ENCODE assay signal across 23 mouse cellular contexts in the genomic region with DNA sequence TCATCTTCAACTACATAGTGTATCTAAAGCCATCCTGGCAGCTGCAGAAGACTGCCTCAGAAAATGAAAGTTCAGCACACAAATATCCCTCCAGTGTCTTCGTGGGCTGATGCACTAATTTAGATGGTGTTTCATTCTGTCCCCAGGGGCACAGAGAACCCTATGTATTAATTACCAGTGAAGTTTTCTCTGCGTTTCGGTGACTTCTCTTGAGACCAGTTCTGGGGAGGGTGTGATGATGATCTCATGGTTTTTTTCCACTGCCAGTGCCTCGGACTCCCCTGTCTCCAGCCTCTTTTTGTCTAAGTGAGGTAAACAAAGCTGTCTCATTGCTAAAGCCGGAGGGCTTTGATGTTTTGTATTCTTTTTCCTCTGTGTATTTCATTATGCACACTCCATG. TPM values are rescaled to one million over a fixed set of nuclear protein-coding genes. Genes with fewer than 3 reads are reported as not detected.
DNase-seq lines count a peak whose midpoint lies in the region; ATAC-seq lines count a peak whose summit lies in the region.
"Had no signal": no experiment of that assay in that cellular context is flagged by ENCODE, and none has a peak within 500 bp of the region (broad histone marks: within the 10 kb centered on the region; RNA-seq: fewer than 3 reads in every experiment).

No protein-coding gene starts in this region.

- DNase-seq in adrenal gland, adult 2 months, result peak; percentile 38
- DNase-seq in adrenal gland, postnatal 10 days, result no peak
- peak; percentile 8 for DNase-seq in forebrain, embryonic 14.5 days (ENCODE audit: low spot score)
- DNase-seq in forebrain, embryonic 10.5 days (ENCODE audit: extremely low spot score, low spot score), result no peak
- no peak for DNase-seq in urinary bladder, postnatal 10 days (ENCODE audit: low spot score)
- DNase-seq in adipocyte (ENCODE audit: low spot score), result no peak
- DNase-seq: adrenal gland, adult 8-10 months; cerebellum, adult 18-20 months; cerebellum, adult 9-11 months; cerebellum, postnatal 36 days; forebrain, postnatal 0 days; heart, adult 18-20 months; heart, postnatal 10 days; heart, postnatal 4 days; kidney, adult 8-10 months had no signal

- no peaks in the 10 kb centered on the region for H3K27me3 ChIP-seq in forebrain, embryonic 14.5 days (replicated peaks; ENCODE audit: control insufficient read depth, insufficient read depth, low read length)
- H3K27me3 ChIP-seq in forebrain, embryonic 10.5 days (ENCODE audit: poor library complexity, severe bottlenecking), result no peaks in the 10 kb centered on the region
- H3K27me3 ChIP-seq in megakaryocyte, embryonic 14.5 days (replicated peaks), result no peaks in the 10 kb centered on the region
- H3K27me3 ChIP-seq: forebrain, embryonic 12.5 days; hindbrain, embryonic 12.5 days had no signal

- WGBS in forebrain, embryonic 14.5 days, result 45% methylated on average over 5 of the region's 5 CpGs
- 82% methylated on average over 5 of the region's 5 CpGs for WGBS in forebrain, embryonic 10.5 days

- no peak for ATAC-seq in forebrain, embryonic 14.5 days
- ATAC-seq in megakaryocyte, adult 5-6 weeks (ENCODE audit: poor library complexity, severe bottlenecking), result no peak
- ATAC-seq: forebrain, postnatal 0 days; hindbrain, embryonic 16.5 days; inflammation-experienced regulatory T-cells, adult 6 months; intestine, postnatal 0 days had no signal

- H3K9me3 ChIP-seq in forebrain, embryonic 14.5 days (replicated peaks; ENCODE audit: control insufficient read depth, low read length), result 0 out of 2 replicates have a peak, but pooled peaks cover 5% of the 10 kb centered on the region
- H3K9me3 ChIP-seq in forebrain, embryonic 10.5 days, result peaks cover 3% of the 10 kb centered on the region
- H3K9me3 ChIP-seq in megakaryocyte, embryonic 14.5 days, result peaks cover 5% of the 10 kb centered on the region
- H3K9me3 ChIP-seq: heart, embryonic 10.5 days had no signal

- no peak overlapping the region for H3K27ac ChIP-seq in forebrain, embryonic 14.5 days (ENCODE audit: low read depth, low read length)
- no peak overlapping the region for H3K27ac ChIP-seq in forebrain, embryonic 10.5 days
- H3K27ac ChIP-seq: forebrain, embryonic 12.5 days; heart, embryonic 10.5 days; hindbrain, embryonic 12.5 days had no signal

- no peaks in the 10 kb centered on the region for H3K4me1 ChIP-seq in forebrain, embryonic 14.5 days (ENCODE audit: control insufficient read depth, insufficient read depth, low read length)
- no peaks in the 10 kb centered on the region for H3K4me1 ChIP-seq in forebrain, embryonic 10.5 days
- peaks cover 59% of the 10 kb centered on the region for H3K4me1 ChIP-seq in megakaryocyte, embryonic 14.5 days
- H3K4me1 ChIP-seq: forebrain, embryonic 12.5 days; hindbrain, embryonic 12.5 days had no signal

- H3K4me3 ChIP-seq in forebrain, embryonic 14.5 days (ENCODE audit: low read depth, low read length), result no peak overlapping the region
- no peak overlapping the region for H3K4me3 ChIP-seq in forebrain, embryonic 10.5 days
- peak overlapping the region; percentile 1 for H3K4me3 ChIP-seq in megakaryocyte, embryonic 14.5 days (replicated peaks)
- H3K4me3 ChIP-seq: forebrain, embryonic 12.5 days; heart, embryonic 10.5 days; hindbrain, embryonic 12.5 days had no signal

- no peak overlapping the region for H3K4me2 ChIP-seq in forebrain, embryonic 14.5 days (ENCODE audit: low read length)
- H3K4me2 ChIP-seq: forebrain, embryonic 12.5 days; hindbrain, embryonic 12.5 days had no signal

- no peak overlapping the region for H3K9ac ChIP-seq in forebrain, embryonic 14.5 days (ENCODE audit: low read length)
- H3K9ac ChIP-seq: forebrain, embryonic 12.5 days; forebrain, postnatal 0 days; hindbrain, embryonic 12.5 days had no signal

- H3K36me3 ChIP-seq in forebrain, embryonic 14.5 days (ENCODE audit: control insufficient read depth, insufficient read depth, low read length), result peaks cover 5% of the 10 kb centered on the region
- peaks cover 36% of the 10 kb centered on the region for H3K36me3 ChIP-seq in forebrain, embryonic 10.5 days (replicated peaks)
- H3K36me3 ChIP-seq in megakaryocyte, embryonic 14.5 days (replicated peaks; ENCODE audit: low read length), result peaks cover 75% of the 10 kb centered on the region

RNA-seq across cellular contexts. Expression of gene Ramac, which starts 12.6 kb away (rescaled TPM):
- 10 to 100 TPM; 36.6 to 50.2 TPM for total RNA-seq in adrenal gland, adult 2 months (2021)
- polyA plus RNA-seq in adrenal gland, adult 2 months (2012; rRNA removed), result 2.7 and 4.5 TPM in 2 replicates
- 10 to 100 TPM; 41.5 to 45.5 TPM for total RNA-seq in adrenal gland, postnatal 10 days (2021)
- 172 and 180 TPM in 2 replicates for polyA plus RNA-seq in forebrain, embryonic 14.5 days (2014; fragmentation: Nextera tagmentation; extraction: Ambion mirVana)
- polyA plus RNA-seq in forebrain, embryonic 10.5 days (2016; fragmentation: Nextera tagmentation; extraction: Ambion mirVana), result 127 and 129 TPM in 2 replicates
- polyA plus RNA-seq in megakaryocyte, embryonic 14.5 days (2012; ENCODE audit: insufficient read depth, low replicate concordance), result 2.4 and 17.2 TPM in 2 replicates
- total RNA-seq in megakaryocyte, adult 5-6 weeks (2015), result 112 and 116 TPM in 2 replicates
- 91.9 and 93.4 TPM in 2 replicates for total RNA-seq in megakaryocyte, adult 5-6 weeks (2017)

RNA-seq across cellular contexts. Expression of gene 3110040N11Rik, which starts 14.0 kb away (rescaled TPM):
- total RNA-seq in adrenal gland, adult 2 months (2021), result 10 to 100 TPM; 35.1 to 35.8 TPM
- 15.7 and 19.3 TPM in 2 replicates for polyA plus RNA-seq in adrenal gland, adult 2 months (2012; rRNA removed)
- total RNA-seq in adrenal gland, postnatal 10 days (2021), result 10 to 100 TPM; 30.3 to 30.4 TPM
- 48.5 and 54.4 TPM in 2 replicates for polyA plus RNA-seq in forebrain, embryonic 14.5 days (2014; fragmentation: Nextera tagmentation; extraction: Ambion mirVana)
- 38.3 and 40.9 TPM in 2 replicates for polyA plus RNA-seq in forebrain, embryonic 10.5 days (2016; fragmentation: Nextera tagmentation; extraction: Ambion mirVana)
- 33.8 TPM in 1 of 2 replicates, not detected in the other for polyA plus RNA-seq in megakaryocyte, embryonic 14.5 days (2012; ENCODE audit: insufficient read depth, low replicate concordance)
- total RNA-seq in megakaryocyte, adult 5-6 weeks (2015), result 15.4 and 26.5 TPM in 2 replicates
- total RNA-seq in megakaryocyte, adult 5-6 weeks (2017), result 34.6 and 53.8 TPM in 2 replicates

RNA-seq across cellular contexts. Expression of gene Btbd1, which starts 53.9 kb away (rescaled TPM):
- total RNA-seq in adrenal gland, adult 2 months (2021), result 100 to 1,000 TPM; 118 to 159 TPM
- polyA plus RNA-seq in adrenal gland, adult 2 months (2012; rRNA removed), result 65.2 and 71.1 TPM in 2 replicates
- total RNA-seq in adrenal gland, postnatal 10 days (2021), result 100 to 1,000 TPM; 116 to 135 TPM
- polyA plus RNA-seq in forebrain, embryonic 14.5 days (2014; fragmentation: Nextera tagmentation; extraction: Ambion mirVana), result 103 and 114 TPM in 2 replicates
- 56.6 and 60.7 TPM in 2 replicates for polyA plus RNA-seq in forebrain, embryonic 10.5 days (2016; fragmentation: Nextera tagmentation; extraction: Ambion mirVana)
- 5.8 and 7.3 TPM in 2 replicates for polyA plus RNA-seq in megakaryocyte, embryonic 14.5 days (2012; ENCODE audit: insufficient read depth, low replicate concordance)
- 49.7 and 59.4 TPM in 2 replicates for total RNA-seq in megakaryocyte, adult 5-6 weeks (2015)
- 110 and 111 TPM in 2 replicates for total RNA-seq in megakaryocyte, adult 5-6 weeks (2017)

Comparison
In these comparisons a context has a peak if more than half of its experiments do, and no peak if none do; other contexts are left out.
1. DNase-seq: peak in adrenal gland, adult 2 months (single experiment) and forebrain, embryonic 14.5 days (single experiment); none in adrenal gland, postnatal 10 days (single experiment), forebrain, embryonic 10.5 days (single experiment), urinary bladder, postnatal 10 days (single experiment) and adipocyte (single experiment).